Mouse (Mus musculus) G1E (cell line): ENCODE measurements around the gene Tmem258.

Experiments used
- CTCF ChIP-seq: IDR thresholded peaks from 2 replicates; pipeline ENCODE4 v1.5.1; 2012; ENCODE audit warnings: low read depth, low read length, inconsistent platforms, mixed read lengths
- GATA1 ChIP-seq: IDR thresholded peaks from 2 replicates; pipeline ENCODE4 v1.6.1; 2012; ENCODE audit warnings: borderline replicate concordance, low read length, inconsistent platforms, mixed read lengths

DNA sequence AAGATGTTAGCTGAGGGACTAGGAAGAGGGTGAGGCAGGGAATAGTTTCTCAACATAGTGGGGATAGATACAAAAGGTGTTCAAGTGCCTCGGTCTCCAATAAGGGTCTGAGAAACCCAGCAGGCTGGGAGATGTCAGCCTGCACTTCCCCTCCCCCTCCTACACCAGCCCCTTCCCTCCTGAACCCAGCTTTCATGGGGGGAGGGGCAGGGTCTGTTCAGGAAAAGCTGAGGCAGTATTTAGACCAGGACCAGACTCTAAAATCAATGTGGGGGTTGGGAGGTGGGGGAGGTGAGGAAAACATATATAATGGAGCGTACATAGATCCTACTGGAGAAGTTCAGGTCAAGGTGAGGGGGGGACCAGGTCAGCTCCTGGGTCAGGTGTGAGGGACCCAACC lies 35.6 kb downstream of the Tmem258 start:
- TF ChIP-seq CTCF: no peak
- no peak for TF ChIP-seq GATA1
